Mouse (Mus musculus) left cerebral cortex, postnatal 10 days (tissue): ENCODE measurements around the gene Mid1. TPM values are rescaled to one million over a fixed set of nuclear protein-coding genes. Genes with fewer than 3 reads are reported as not detected.

Experiments
- DNase-seq, 2 experiments: peaks; one replicate each; pipeline ENCODE4 v3.0.0; 2021 to 2022; ENCODE audit warnings: low spot score in 2 of 2, mixed read lengths in 1 of 2; ENCODE audit errors: extremely low spot score in 1 of 2
- intact Hi-C: fragments of 180-260 bp; cut with DNase I; formaldehyde crosslinking; loops from one replicate; pipeline ENCODE4 v1.15.1; 2025
- total RNA-seq, 2 experiments: library from RNA; stranded (reverse); gene quantifications; 2 replicates each; pipeline ENCODE4 v1.2.3; 2021

Gene Mid1
- total RNA-seq = 10 to 100 TPM; 20.2 to 21.3 TPM

DNA sequence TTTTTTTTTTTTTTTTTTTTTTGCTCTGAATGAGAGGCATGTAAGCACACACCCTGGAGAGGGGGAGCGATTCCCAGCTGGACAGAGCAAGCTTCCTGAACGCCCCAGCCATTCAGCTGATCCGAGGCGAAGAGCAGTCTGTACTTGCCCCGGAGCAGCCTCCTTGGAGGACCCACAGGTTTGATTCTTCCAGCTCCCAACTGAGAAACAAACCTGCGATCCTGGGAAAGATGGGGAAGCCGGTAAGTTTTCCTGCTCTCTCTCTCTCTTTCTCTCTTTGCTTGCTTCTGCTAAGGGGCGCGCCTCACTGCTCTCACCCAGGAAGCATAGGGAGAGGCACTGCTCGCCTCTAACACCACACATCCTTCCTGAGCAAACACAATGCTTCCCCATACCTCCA lies at the start of gene Mid1:
Gene Mid1, plus strand, starts transcription at position 69 of the 400 bp plus-strand sequence.
- DNase-seq = peak in 1 of 2 experiments; percentile 21
- intact Hi-C loops = no loop called here

DNA sequence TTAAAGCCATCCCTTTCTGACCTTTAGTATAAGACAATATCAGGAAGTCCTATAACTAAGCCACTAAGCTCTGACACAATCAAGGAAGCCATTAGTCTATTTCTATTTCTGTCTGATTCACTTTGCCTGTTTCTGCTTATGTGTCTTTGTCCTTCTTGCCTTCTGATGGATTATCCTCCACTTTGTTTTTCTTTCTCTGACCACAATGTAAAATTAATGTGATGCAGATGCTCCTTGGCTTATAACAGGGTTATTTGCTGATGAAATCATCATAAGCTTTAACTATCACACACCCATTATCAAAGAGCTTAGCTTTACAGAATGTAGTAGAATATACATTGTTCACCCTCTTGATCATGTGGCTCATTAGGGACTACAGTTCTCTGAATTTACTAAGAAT lies 11.9 kb upstream of the Mid1 start:
- DNase-seq = no peak
- intact Hi-C loops = no loop called here

- intact Hi-C loops = no loop called here
- DNase-seq = no peak
Measured at GRCm38 (mm10) chrX:169676313-169676712, 8.7 kb upstream of the Mid1 start.

GRCm38 (mm10) chrX:169685731-169686130 lies 732 bp downstream of the Mid1 start:
- intact Hi-C loops = no loop called here
- DNase-seq = no peak

GRCm38 (mm10) chrX:169691217-169691616 lies 6.2 kb downstream of the Mid1 start:
- no peak for DNase-seq
- intact Hi-C loops = no loop called here

GRCm38 (mm10) chrX:169691675-169692074 lies 6.7 kb downstream of the Mid1 start:
- intact Hi-C loops = no loop called here

GRCm38 (mm10) chrX:169692225-169692909 lies 7.4 kb downstream of the Mid1 start:
- no peak for DNase-seq
- intact Hi-C loops = no loop called here

More at GRCm38 (mm10) chrX:169691675-169692074, 6.7 kb downstream of the Mid1 start:
- DNase-seq = no peak

DNA sequence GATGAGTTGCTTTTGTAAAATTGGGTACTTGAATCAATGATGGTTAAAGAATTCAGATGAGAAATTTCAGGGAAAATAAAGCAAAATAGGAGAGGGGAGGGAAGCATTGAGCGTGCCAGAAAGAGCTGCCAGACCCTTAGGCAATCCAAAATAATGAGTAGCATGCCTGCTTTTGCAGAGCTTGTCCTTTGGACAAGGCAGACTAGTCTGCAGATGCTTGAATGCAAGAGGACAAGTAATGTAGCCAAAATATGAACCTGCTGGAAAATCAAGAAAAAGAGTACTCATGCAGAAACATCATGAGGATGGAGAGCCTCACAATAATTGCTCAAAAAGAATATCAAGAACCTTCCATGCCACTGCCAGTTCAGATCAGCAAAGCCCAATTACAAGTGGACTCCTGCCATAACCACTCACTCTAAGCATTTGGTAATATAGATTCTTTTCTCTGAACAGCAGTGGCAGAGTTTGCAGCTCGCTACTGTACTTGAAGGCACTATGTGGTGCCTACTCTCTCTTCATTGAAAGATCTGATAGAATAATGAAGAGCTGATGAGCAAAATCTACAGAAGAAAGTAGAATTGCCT lies 19.1 kb downstream of the Mid1 start:
- DNase-seq = no peak
- intact Hi-C loops = no loop called here

DNA sequence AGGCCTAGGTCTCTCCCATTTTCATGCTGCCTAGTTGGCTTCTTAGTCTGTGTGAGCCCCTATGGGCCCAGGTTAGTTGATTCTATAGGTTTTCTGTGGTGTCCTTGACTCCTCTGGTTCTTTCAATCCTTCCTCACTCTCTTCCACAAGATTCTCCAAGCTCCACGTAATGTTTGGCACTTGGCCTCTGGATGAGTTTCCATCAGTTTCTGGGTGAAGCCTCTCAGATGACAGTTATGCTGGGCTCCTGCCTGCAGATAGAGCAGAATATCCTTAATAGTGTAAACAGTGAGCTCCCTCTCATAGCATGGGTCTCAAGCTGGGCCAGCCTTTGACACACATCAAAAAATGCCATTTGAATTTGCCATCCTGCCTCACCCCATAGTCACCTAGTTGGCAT lies 38.5 kb downstream of the Mid1 start:
- DNase-seq = no peak
- intact Hi-C loops = no loop called here

DNA sequence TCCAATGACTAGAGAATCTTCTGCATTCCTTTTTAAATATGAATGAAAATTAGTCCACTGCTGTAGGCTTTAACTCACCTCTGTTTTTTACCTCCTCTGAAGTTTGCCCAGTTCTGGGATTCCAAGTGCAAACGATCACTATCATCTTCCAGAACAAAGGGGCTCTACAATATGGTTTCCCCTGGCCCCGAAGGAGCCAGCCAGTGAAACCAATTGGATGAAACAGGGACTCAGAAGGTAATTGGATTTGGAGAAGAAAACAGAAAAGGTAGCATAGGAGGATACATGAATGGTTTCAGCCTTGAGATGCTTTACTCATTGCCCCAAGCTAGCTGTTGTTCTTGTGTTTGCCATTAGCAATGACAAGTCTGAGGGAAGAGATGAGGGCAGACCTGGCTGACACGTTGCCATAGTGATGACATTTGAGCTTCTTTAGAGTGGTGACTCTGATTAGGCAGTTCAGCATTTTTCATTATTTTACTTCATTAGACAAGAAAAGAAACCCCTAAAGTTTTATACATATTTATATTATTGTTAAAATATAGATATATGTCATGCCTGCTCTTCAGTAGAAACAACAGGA lies 50.5 kb downstream of the Mid1 start:
- intact Hi-C loops = no loop called here
- no peak for DNase-seq

- intact Hi-C loops = no loop called here
Measured at GRCm38 (mm10) chrX:169758001-169758400, 73.0 kb downstream of the Mid1 start.

GRCm38 (mm10) chrX:169779535-169779934 lies 94.5 kb downstream of the Mid1 start, which contains the start of gene 4933400A11Rik:
TSS of gene 4933400A11Rik (minus strand) at chrX:169779635.
- DNase-seq = no peak
- intact Hi-C loops = no loop called here

More at GRCm38 (mm10) chrX:169758001-169758400, 73.0 kb downstream of the Mid1 start:
- no peak for DNase-seq

- DNase-seq = no peak
- intact Hi-C loops = no loop called here
Measured at GRCm38 (mm10) chrX:169789702-169790101, 104.7 kb downstream of the Mid1 start.

DNA sequence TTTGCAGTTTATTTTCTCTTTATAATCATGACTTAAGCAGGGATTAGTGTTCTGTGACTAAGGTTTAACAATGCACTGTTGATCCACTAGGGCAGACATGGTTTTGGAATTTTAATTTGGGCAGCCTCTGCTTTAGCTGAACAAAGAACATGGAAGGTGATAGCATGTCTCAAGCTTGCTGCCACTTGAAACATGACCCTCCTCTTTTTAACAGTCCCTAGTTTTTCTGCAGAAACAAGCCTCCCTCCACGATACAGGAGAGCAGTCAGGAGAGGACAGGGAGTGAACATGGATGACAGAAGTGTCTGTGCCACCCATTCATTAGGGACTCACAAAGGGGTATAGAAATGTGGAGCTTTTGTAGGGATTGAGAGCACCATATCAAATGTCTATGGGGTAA lies 107.9 kb downstream of the Mid1 start:
- DNase-seq = no peak
- intact Hi-C loops = no loop called here

- intact Hi-C loops = no loop called here
- no peak for DNase-seq
Measured at GRCm38 (mm10) chrX:169794421-169794820, 109.4 kb downstream of the Mid1 start.

- no peak for DNase-seq
- intact Hi-C loops = no loop called here
Measured at GRCm38 (mm10) chrX:169794831-169795311, 109.9 kb downstream of the Mid1 start.

GRCm38 (mm10) chrX:169797148-169797547 lies 112.1 kb downstream of the Mid1 start:
- intact Hi-C loops = no loop called here
- DNase-seq = no peak

DNA sequence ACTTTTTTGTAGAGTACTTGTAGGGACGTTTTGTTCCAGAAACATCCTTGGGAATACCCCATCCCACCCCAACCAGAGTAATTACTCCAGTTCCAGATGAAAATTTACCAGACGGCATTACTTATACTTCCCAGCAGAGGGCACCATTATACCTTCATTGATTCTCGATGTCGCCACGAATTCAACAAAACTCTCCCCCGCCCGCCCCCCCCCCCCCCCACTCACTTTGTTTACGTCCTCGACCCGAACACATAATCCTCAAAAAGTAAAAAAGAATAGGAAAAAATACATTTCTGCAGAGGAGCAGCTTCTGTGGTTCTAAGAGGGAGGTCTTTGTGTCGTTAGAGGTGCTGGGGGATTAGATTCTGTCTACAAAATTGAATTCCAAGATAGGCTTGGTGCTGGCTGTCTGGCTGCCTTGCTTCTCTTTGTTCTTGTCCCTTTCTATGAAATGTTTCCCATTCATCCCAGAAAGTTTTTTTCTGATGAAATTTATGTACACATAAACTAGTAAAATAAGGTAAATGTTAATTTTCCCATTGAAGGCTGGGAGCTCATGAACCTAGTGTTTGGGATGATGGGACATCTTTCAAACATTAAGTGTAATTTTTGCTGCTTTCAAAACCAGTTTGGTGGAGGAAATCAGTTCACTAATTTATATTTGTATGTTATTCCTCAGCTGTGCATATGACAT lies 114.1 kb downstream of the Mid1 start:
- intact Hi-C loops = no loop called here
- DNase-seq = peak; percentile 23 to 51

DNA sequence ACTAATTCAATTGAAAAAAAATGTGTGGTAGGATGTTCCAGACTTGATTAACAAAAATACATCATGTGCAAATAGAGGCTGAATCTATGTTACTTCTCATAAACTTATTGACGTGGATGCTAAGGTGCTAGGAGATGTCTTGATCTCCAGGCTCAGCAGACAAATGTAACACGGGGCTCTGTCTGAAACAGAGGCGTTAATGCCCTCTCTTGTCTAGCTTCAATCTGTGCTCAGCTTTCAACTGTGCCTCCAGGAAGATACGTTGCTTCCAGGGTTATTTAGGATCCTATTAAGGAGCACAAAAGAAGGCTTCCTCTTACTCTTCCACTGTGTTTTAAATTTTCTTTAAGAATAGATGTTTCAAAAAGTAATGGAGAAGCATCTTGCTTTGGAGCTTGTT lies 115.2 kb downstream of the Mid1 start:
- no peak for DNase-seq
- intact Hi-C loops = no loop called here
